Mouse (Mus musculus) thymus, adult 2 months (tissue): ENCODE results near the gene Stpg2.

Experiments
- CTCF ChIP-seq: fragments of 200-500 bp; IDR thresholded peaks from 2 replicates; pipeline ENCODE4 v1.5.1; 2012; ENCODE audit warnings: mild to moderate bottlenecking, control low read depth, low read length, moderate library complexity, borderline replicate concordance; ENCODE audit not compliant: control insufficient read depth, poor library complexity, insufficient read depth; ENCODE audit errors: extremely low read depth
- POLR2A ChIP-seq: fragments of 200-500 bp; IDR thresholded peaks from 2 replicates; pipeline ENCODE4 v1.6.1; 2012; ENCODE audit warnings: mild to moderate bottlenecking, low read length, control low read depth, moderate library complexity; ENCODE audit not compliant: control insufficient read depth, poor library complexity, insufficient read depth; ENCODE audit errors: extremely low read depth

DNA sequence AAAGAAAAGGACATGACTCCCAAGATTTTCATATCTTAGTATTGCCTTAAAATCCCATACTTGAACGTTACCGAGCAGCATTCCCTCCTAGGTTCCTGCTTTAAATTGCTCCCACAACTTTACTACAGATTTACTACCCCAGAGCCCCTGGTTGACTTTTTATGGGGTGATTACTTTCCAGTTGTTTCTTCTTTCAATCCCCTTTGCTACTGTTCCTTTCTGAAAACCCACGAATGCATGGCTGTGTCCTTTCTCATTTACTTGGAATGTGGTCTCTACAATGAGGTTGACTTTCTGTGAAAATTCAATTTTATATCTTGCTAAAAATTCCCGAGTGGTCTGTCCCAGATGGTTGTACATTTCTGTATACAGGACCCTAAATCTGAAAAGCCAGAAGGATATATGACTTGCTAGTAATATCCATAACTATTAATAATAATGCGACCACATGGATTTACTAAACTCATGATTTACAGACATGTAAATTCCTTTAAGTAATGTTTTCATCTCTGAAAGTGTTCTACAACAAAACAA is 458.3 kb downstream of the Stpg2 start:
- TF ChIP-seq CTCF (no peak), POLR2A (no peak)
